Mouse (Mus musculus): Measurements from ENCODE around the gene Kcnb1. TPM values are rescaled to one million over a fixed set of nuclear protein-coding genes. Genes with fewer than 3 reads are reported as not detected.

The Kcnb1 gene
- polyA plus RNA-seq, 1 experiment from 2014 or later = 0.49 TPM

GRCm38 (mm10) chr2:167112259-167112658 is 77.7 kb downstream of the Kcnb1 start:
- H3K4me3 ChIP-seq = peak overlapping the region; percentile 5; the same call in 1 of the 2 replicates
- H3K4me1 ChIP-seq = peaks cover 19% of the 10 kb centered on the region
- no peaks in the 10 kb centered on the region for H3K27me3 ChIP-seq (ENCODE audit: low read depth, poor library complexity, severe bottlenecking)
- no peak overlapping the region for H3K27ac ChIP-seq (replicated peaks)
- 34% methylated on average over 7 of the region's 7 CpGs for WGBS
- peak; percentile 15 for DNase-seq (ENCODE audit: low spot score)
- H3K36me3 ChIP-seq = no peaks in the 10 kb centered on the region
- H3K9me3 ChIP-seq (replicated peaks) = 0 out of 2 replicates have a peak, but pooled peaks cover under 1% of the 10 kb centered on the region

GRCm38 (mm10) chr2:167109506-167109905 is 80.4 kb downstream of the Kcnb1 start:
- no peaks in the 10 kb centered on the region for H3K27me3 ChIP-seq (ENCODE audit: low read depth, poor library complexity, severe bottlenecking)
- H3K4me3 ChIP-seq = no peak overlapping the region
- WGBS = 88% methylated on average over 8 of the region's 8 CpGs
- H3K36me3 ChIP-seq = peaks cover 16% of the 10 kb centered on the region
- 0 out of 2 replicates have a peak, but pooled peaks cover 7% of the 10 kb centered on the region for H3K9me3 ChIP-seq (replicated peaks)
- no peak overlapping the region for H3K27ac ChIP-seq (replicated peaks)
- DNase-seq (ENCODE audit: low spot score) = no peak
- peaks cover 15% of the 10 kb centered on the region for H3K4me1 ChIP-seq

- no peaks in the 10 kb centered on the region for H3K4me1 ChIP-seq
- H3K4me3 ChIP-seq = no peak overlapping the region
- 0 out of 2 replicates have a peak, but pooled peaks cover 7% of the 10 kb centered on the region for H3K9me3 ChIP-seq (replicated peaks)
- DNase-seq (ENCODE audit: low spot score) = no peak
- no peaks in the 10 kb centered on the region for H3K27me3 ChIP-seq (ENCODE audit: low read depth, poor library complexity, severe bottlenecking)
- peaks cover 18% of the 10 kb centered on the region for H3K36me3 ChIP-seq
- 94% methylated on average over 7 of the region's 7 CpGs for WGBS
- no peak overlapping the region for H3K27ac ChIP-seq (replicated peaks)
These were observed 86.4 kb downstream of the Kcnb1 start for GRCm38 (mm10) chr2:167103546-167103945.

- Histone ChIP-seq H3K9me3 (replicated peaks) (0 out of 2 replicates have a peak, but pooled peaks cover 3% of the 10 kb centered on the region), H3K36me3 (peaks cover 18% of the 10 kb centered on the region), H3K4me3 (no peak overlapping the region), H3K4me1 (no peaks in the 10 kb centered on the region), H3K27me3 (ENCODE audit: low read depth, poor library complexity, severe bottlenecking) (no peaks in the 10 kb centered on the region), H3K27ac (replicated peaks) (no peak overlapping the region)
- 84% methylated on average over 17 of the region's 17 CpGs for WGBS
- no peak for DNase-seq (ENCODE audit: low spot score)
These were observed 88.1 kb downstream of the Kcnb1 start for GRCm38 (mm10) chr2:167101743-167102441.

GRCm38 (mm10) chr2:167094688-167095087 is 95.3 kb downstream of the Kcnb1 start:
- Histone ChIP-seq H3K27me3 (ENCODE audit: low read depth, poor library complexity, severe bottlenecking) (no peaks in the 10 kb centered on the region), H3K4me1 (no peaks in the 10 kb centered on the region), H3K27ac (replicated peaks) (no peak overlapping the region), H3K9me3 (replicated peaks) (peaks cover 3% of the 10 kb centered on the region; the same call in 1 of the 2 replicates), H3K36me3 (no peaks in the 10 kb centered on the region), H3K4me3 (no peak overlapping the region)
- no peak for DNase-seq (ENCODE audit: low spot score)
- WGBS = 88% methylated on average over 4 of the region's 4 CpGs

GRCm38 (mm10) chr2:167093171-167093900 is 96.6 kb downstream of the Kcnb1 start:
- H3K4me3 ChIP-seq = no peak overlapping the region
- no peak for DNase-seq (ENCODE audit: low spot score)
- no peaks in the 10 kb centered on the region for H3K4me1 ChIP-seq
- no peaks in the 10 kb centered on the region for H3K27me3 ChIP-seq (ENCODE audit: low read depth, poor library complexity, severe bottlenecking)
- peaks cover 3% of the 10 kb centered on the region; the same call in 1 of the 2 replicates for H3K9me3 ChIP-seq (replicated peaks)
- H3K27ac ChIP-seq (replicated peaks) = no peak overlapping the region
- no peaks in the 10 kb centered on the region for H3K36me3 ChIP-seq
- 94% methylated on average over 13 of the region's 13 CpGs for WGBS

GRCm38 (mm10) chr2:167090271-167090670 is 99.7 kb downstream of the Kcnb1 start:
- 82% methylated on average over 1 of the region's 1 CpGs for WGBS

GRCm38 (mm10) chr2:167086836-167087235 is 103.1 kb downstream of the Kcnb1 start:
- Histone ChIP-seq H3K9me3 (replicated peaks) (no peaks in the 10 kb centered on the region), H3K36me3 (no peaks in the 10 kb centered on the region), H3K27me3 (ENCODE audit: low read depth, poor library complexity, severe bottlenecking) (no peaks in the 10 kb centered on the region), H3K4me1 (peaks cover 4% of the 10 kb centered on the region), H3K27ac (replicated peaks) (no peak overlapping the region), H3K4me3 (no peak overlapping the region)
- no peak for DNase-seq (ENCODE audit: low spot score)
- WGBS = 89% methylated on average over 5 of the region's 5 CpGs

More at GRCm38 (mm10) chr2:167090271-167090670, 99.7 kb downstream of the Kcnb1 start:
- Histone ChIP-seq H3K4me1 (no peaks in the 10 kb centered on the region), H3K27ac (replicated peaks) (no peak overlapping the region), H3K4me3 (no peak overlapping the region), H3K36me3 (no peaks in the 10 kb centered on the region), H3K9me3 (replicated peaks) (peaks cover 3% of the 10 kb centered on the region; the same call in 1 of the 2 replicates), H3K27me3 (ENCODE audit: low read depth, poor library complexity, severe bottlenecking) (no peaks in the 10 kb centered on the region)
- DNase-seq (ENCODE audit: low spot score) = no peak

GRCm38 (mm10) chr2:167086092-167086491 is 103.9 kb downstream of the Kcnb1 start:
- DNase-seq (ENCODE audit: low spot score) = no peak
- WGBS = 80% methylated on average over 11 of the region's 11 CpGs
- no peaks in the 10 kb centered on the region for H3K27me3 ChIP-seq (ENCODE audit: low read depth, poor library complexity, severe bottlenecking)
- H3K36me3 ChIP-seq = no peaks in the 10 kb centered on the region
- H3K9me3 ChIP-seq (replicated peaks) = no peaks in the 10 kb centered on the region
- H3K27ac ChIP-seq (replicated peaks) = no peak overlapping the region
- H3K4me3 ChIP-seq = no peak overlapping the region
- H3K4me1 ChIP-seq = peaks cover 11% of the 10 kb centered on the region

GRCm38 (mm10) chr2:167081639-167082038 is 108.3 kb downstream of the Kcnb1 start:
- WGBS = 35% methylated on average over 4 of the region's 4 CpGs
- no peaks in the 10 kb centered on the region for H3K9me3 ChIP-seq (replicated peaks)
- no peak overlapping the region for H3K4me3 ChIP-seq
- H3K27ac ChIP-seq (replicated peaks) = peak overlapping the region; percentile 59; the same call in 1 of the 2 replicates
- DNase-seq (ENCODE audit: low spot score) = peak; percentile 62
- H3K36me3 ChIP-seq = no peaks in the 10 kb centered on the region
- no peaks in the 10 kb centered on the region for H3K27me3 ChIP-seq (ENCODE audit: low read depth, poor library complexity, severe bottlenecking)
- peaks cover 37% of the 10 kb centered on the region for H3K4me1 ChIP-seq

GRCm38 (mm10) chr2:167081135-167081534 is 108.8 kb downstream of the Kcnb1 start:
- DNase-seq (ENCODE audit: low spot score) = no peak
- WGBS = 67% methylated on average over 6 of the region's 6 CpGs
- peak overlapping the region; percentile 59; the same call in 1 of the 2 replicates for H3K27ac ChIP-seq (replicated peaks)

GRCm38 (mm10) chr2:167080387-167080786 is 109.6 kb downstream of the Kcnb1 start:
- Histone ChIP-seq H3K27ac (replicated peaks) (no peak overlapping the region), H3K36me3 (no peaks in the 10 kb centered on the region), H3K4me3 (no peak overlapping the region), H3K9me3 (replicated peaks) (no peaks in the 10 kb centered on the region), H3K4me1 (peaks cover 37% of the 10 kb centered on the region), H3K27me3 (ENCODE audit: low read depth, poor library complexity, severe bottlenecking) (no peaks in the 10 kb centered on the region)
- WGBS = 88% methylated on average over 3 of the region's 3 CpGs
- DNase-seq (ENCODE audit: low spot score) = no peak

More at GRCm38 (mm10) chr2:167081135-167081534, 108.8 kb downstream of the Kcnb1 start:
- Histone ChIP-seq H3K4me3 (no peak overlapping the region), H3K4me1 (peaks cover 37% of the 10 kb centered on the region), H3K27me3 (ENCODE audit: low read depth, poor library complexity, severe bottlenecking) (no peaks in the 10 kb centered on the region), H3K36me3 (no peaks in the 10 kb centered on the region), H3K9me3 (replicated peaks) (no peaks in the 10 kb centered on the region)

Data from midbrain, embryonic 10.5 days (tissue).